ENCODE assay signal across 17 mouse cellular contexts in the genomic region with DNA sequence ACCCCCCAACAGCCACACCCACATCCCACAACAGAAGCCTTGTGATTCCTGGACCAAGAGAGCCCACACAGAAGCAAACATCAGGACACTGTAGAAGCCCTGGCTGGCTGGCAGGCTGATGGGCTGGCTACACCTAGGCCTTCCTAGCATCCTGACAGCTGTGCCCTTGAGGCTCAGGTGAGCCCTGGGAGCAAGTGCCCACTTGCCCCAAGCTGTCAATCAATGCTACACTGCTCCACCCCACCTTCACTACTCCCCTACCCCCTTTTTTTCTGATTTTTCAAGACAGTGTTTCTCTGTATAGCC. TPM values are rescaled to one million over a fixed set of nuclear protein-coding genes. Genes with fewer than 3 reads are reported as not detected.
DNase-seq lines count a peak whose midpoint lies in the region; ATAC-seq and TF ChIP-seq lines count a peak whose summit lies in the region.
"Had no signal": no experiment of that assay in that cellular context is flagged by ENCODE, and none has a peak within 500 bp of the region (broad histone marks: within the 10 kb centered on the region; RNA-seq: fewer than 3 reads in every experiment).

No protein-coding gene starts in this region.

- peak overlapping the region; percentile 35; the same call in 1 of the 2 replicates for H3K4me3 ChIP-seq in heart, embryonic 15.5 days
- H3K4me3 ChIP-seq in lung, postnatal 0 days (ENCODE audit: low read depth, low read length): no peak overlapping the region
- H3K4me3 ChIP-seq in liver, postnatal 0 days (ENCODE audit: low read depth, low read length): no peak overlapping the region
- H3K4me3 ChIP-seq: forebrain, embryonic 10.5 days; midbrain, embryonic 13.5 days had no signal

- H3K9me3 ChIP-seq in heart, embryonic 15.5 days (replicated peaks): no peaks in the 10 kb centered on the region
- H3K9me3 ChIP-seq in lung, postnatal 0 days (ENCODE audit: low read length): no peaks in the 10 kb centered on the region
- H3K9me3 ChIP-seq in liver, postnatal 0 days (ENCODE audit: low read length): no peaks in the 10 kb centered on the region
- H3K9me3 ChIP-seq: midbrain, embryonic 13.5 days had no signal

- 0 out of 2 replicates have a peak overlapping the region, but pooled peaks have one; percentile 1 for H3K9ac ChIP-seq in heart, embryonic 15.5 days
- H3K9ac ChIP-seq in lung, postnatal 0 days (replicated peaks; ENCODE audit: low read depth): no peak overlapping the region
- no peak overlapping the region for H3K9ac ChIP-seq in liver, postnatal 0 days (replicated peaks)
- H3K9ac ChIP-seq: midbrain, embryonic 13.5 days had no signal

- no peak for ATAC-seq in heart, embryonic 15.5 days (replicated peaks; ENCODE audit: insufficient number of reproducible peaks, insufficient read depth, low FRiP score, low read depth)
- peak; percentile 14; the same call in 1 of the 2 replicates for ATAC-seq in lung, postnatal 0 days
- no peak for ATAC-seq in liver, postnatal 0 days
- ATAC-seq: hindbrain, postnatal 0 days; midbrain, embryonic 13.5 days had no signal

- H3K4me1 ChIP-seq in heart, embryonic 15.5 days (replicated peaks): peaks cover 47% of the 10 kb centered on the region
- peaks cover 14% of the 10 kb centered on the region; the same call in 1 of the 2 replicates for H3K4me1 ChIP-seq in lung, postnatal 0 days (ENCODE audit: insufficient read depth, low read depth, low read length)
- no peaks in the 10 kb centered on the region for H3K4me1 ChIP-seq in liver, postnatal 0 days (ENCODE audit: insufficient read depth)

- H3K4me2 ChIP-seq in heart, embryonic 15.5 days: peak overlapping the region; percentile 62
- peak overlapping the region; percentile 20; the same call in 1 of the 2 replicates for H3K4me2 ChIP-seq in lung, postnatal 0 days (replicated peaks; ENCODE audit: low read depth, low read length)
- H3K4me2 ChIP-seq in liver, postnatal 0 days (ENCODE audit: low read depth, low read length): 0 out of 2 replicates have a peak overlapping the region, but pooled peaks have one; percentile 24

- no peak for TF ChIP-seq EP300 in lung, postnatal 0 days (IDR thresholded peaks at IDR 0.05)
- TF ChIP-seq EP300 in liver, postnatal 0 days (IDR thresholded peaks at IDR 0.05; ENCODE audit: low read depth): no peak

- no peaks in the 10 kb centered on the region for H3K36me3 ChIP-seq in heart, embryonic 15.5 days
- no peaks in the 10 kb centered on the region for H3K36me3 ChIP-seq in lung, postnatal 0 days (ENCODE audit: insufficient read depth, low read length)
- H3K36me3 ChIP-seq in liver, postnatal 0 days (replicated peaks; ENCODE audit: insufficient read depth, low read length): no peaks in the 10 kb centered on the region
- H3K36me3 ChIP-seq: forebrain, embryonic 10.5 days; midbrain, embryonic 13.5 days had no signal

- no peaks in the 10 kb centered on the region for H3K27me3 ChIP-seq in heart, embryonic 15.5 days
- no peaks in the 10 kb centered on the region for H3K27me3 ChIP-seq in lung, postnatal 0 days (replicated peaks; ENCODE audit: insufficient read depth, low read length)
- no peaks in the 10 kb centered on the region for H3K27me3 ChIP-seq in liver, postnatal 0 days (ENCODE audit: insufficient read depth, low read length)
- H3K27me3 ChIP-seq: midbrain, embryonic 13.5 days had no signal

- peak; percentile 16 for DNase-seq in embryo, embryonic 11 days
- no peak for DNase-seq in embryo, embryonic 10 days (ENCODE audit: low spot score)
- DNase-seq in heart, adult 18-20 months: no peak
- no peak for DNase-seq in lung, postnatal 0 days (ENCODE audit: low spot score)
- DNase-seq in lung, postnatal 36 days: no peak
- DNase-seq in liver, postnatal 0 days: no peak
- no peak for DNase-seq in retina, postnatal 1 day
- DNase-seq: adrenal gland, postnatal 14 days; cerebellum, adult 2 months; kidney, adult 18-20 months; kidney, postnatal 14 days; spleen, adult 18-20 months; thymus, postnatal 4 days had no signal

- TF ChIP-seq CTCF in lung, postnatal 0 days (IDR thresholded peaks at IDR 0.05): no peak
- no peak for TF ChIP-seq CTCF in liver, postnatal 0 days (IDR thresholded peaks at IDR 0.05; ENCODE audit: low read depth)

- peak overlapping the region; percentile 83 for H3K27ac ChIP-seq in heart, embryonic 15.5 days
- H3K27ac ChIP-seq in lung, postnatal 0 days (ENCODE audit: low read length): peak overlapping the region; percentile 66
- H3K27ac ChIP-seq in liver, postnatal 0 days (ENCODE audit: low read depth): no peak overlapping the region
- H3K27ac ChIP-seq: hindbrain, postnatal 0 days; midbrain, embryonic 13.5 days had no signal

RNA-seq across cellular contexts. Expression of gene Adarb1, which starts 32.0 kb away (rescaled TPM):
- polyA plus RNA-seq in heart, embryonic 15.5 days (2015; fragmentation: Nextera tagmentation; extraction: Ambion mirVana): 14.0 and 14.8 TPM in 2 replicates
- total RNA-seq in heart, adult 18-20 months (2021): 10 to 100 TPM; 12.2 to 12.7 TPM
- polyA plus RNA-seq in lung, postnatal 0 days (2015; fragmentation: Nextera tagmentation; extraction: Ambion mirVana): 25.3 and 30.1 TPM in 2 replicates
- 1.8 TPM in 2 replicates for polyA plus RNA-seq in liver, postnatal 0 days (2015; fragmentation: Nextera tagmentation; extraction: Ambion mirVana)
